Mouse (Mus musculus): ENCODE results near the gene Fndc3b. TPM values are rescaled to one million over a fixed set of nuclear protein-coding genes. Genes with fewer than 3 reads are reported as not detected.

The Fndc3b gene
- polyA plus RNA-seq, 1 experiment = 23.7 TPM

GRCm38 (mm10) chr3:27663221-27663620, 47.9 kb downstream of the Fndc3b start:
- H3K4me3 ChIP-seq (ENCODE audit: insufficient read depth, poor library complexity, severe bottlenecking) = no peak overlapping the region
- H3ac ChIP-seq (ENCODE audit: control insufficient read depth, insufficient read length, low read depth) = no peak overlapping the region
- peaks cover 6% of the 10 kb centered on the region for H3K36me3 ChIP-seq (ENCODE audit: control insufficient read depth, insufficient read depth)
- H3K79me3 ChIP-seq (ENCODE audit: low read depth) = peaks cover 95% of the 10 kb centered on the region
- TF ChIP-seq USF1 (IDR thresholded peaks at IDR 0.05; ENCODE audit: low read depth) = no peak
- TF ChIP-seq MAX (IDR thresholded peaks at IDR 0.05) = no peak
- no peak for TF ChIP-seq FOSL1 (IDR thresholded peaks at IDR 0.05; ENCODE audit: insufficient read depth, low read length, poor library complexity, severe bottlenecking)
- TF ChIP-seq CEBPB (IDR thresholded peaks at IDR 0.05; ENCODE audit: low read depth) = no peak
- no peak for TF ChIP-seq CTCF (IDR thresholded peaks at IDR 0.05; ENCODE audit: control insufficient read depth, insufficient read depth, insufficient read length)
- TF ChIP-seq MYOG (IDR thresholded peaks at IDR 0.05; ENCODE audit: control insufficient read depth, extremely low read depth, insufficient read length) = no peak
- TF ChIP-seq MYOD1 (IDR thresholded peaks at IDR 0.05; ENCODE audit: control insufficient read depth, insufficient read length, low read depth) = no peak
- no peaks in the 10 kb centered on the region for H3K27me3 ChIP-seq (ENCODE audit: control insufficient read depth, insufficient read depth, insufficient read length)
- H3K79me2 ChIP-seq (ENCODE audit: control insufficient read depth, insufficient read depth) = peaks cover 100% of the 10 kb centered on the region

- no peak overlapping the region for H3ac ChIP-seq (ENCODE audit: control insufficient read depth, insufficient read length, low read depth)
- peaks cover 12% of the 10 kb centered on the region for H3K36me3 ChIP-seq (ENCODE audit: control insufficient read depth, insufficient read depth)
- H3K79me2 ChIP-seq (ENCODE audit: control insufficient read depth, insufficient read depth) = peaks cover 99% of the 10 kb centered on the region
- no peaks in the 10 kb centered on the region for H3K27me3 ChIP-seq (ENCODE audit: control insufficient read depth, insufficient read depth, insufficient read length)
- H3K79me3 ChIP-seq (ENCODE audit: low read depth) = peaks cover 85% of the 10 kb centered on the region
- H3K4me3 ChIP-seq (ENCODE audit: insufficient read depth, poor library complexity, severe bottlenecking) = no peak overlapping the region
- no peak for TF ChIP-seq CEBPB (IDR thresholded peaks at IDR 0.05; ENCODE audit: low read depth)
- no peak for TF ChIP-seq MAX (IDR thresholded peaks at IDR 0.05)
- no peak for TF ChIP-seq CTCF (IDR thresholded peaks at IDR 0.05; ENCODE audit: control insufficient read depth, insufficient read depth, insufficient read length)
- TF ChIP-seq MYOG (IDR thresholded peaks at IDR 0.05; ENCODE audit: control insufficient read depth, extremely low read depth, insufficient read length) = no peak
- no peak for TF ChIP-seq MYOD1 (IDR thresholded peaks at IDR 0.05; ENCODE audit: control insufficient read depth, insufficient read length, low read depth)
- TF ChIP-seq FOSL1 (IDR thresholded peaks at IDR 0.05; ENCODE audit: insufficient read depth, low read length, poor library complexity, severe bottlenecking) = no peak
- no peak for TF ChIP-seq USF1 (IDR thresholded peaks at IDR 0.05; ENCODE audit: low read depth)
These were observed 52.8 kb downstream of the Fndc3b start for GRCm38 (mm10) chr3:27658198-27658763.

- H3K4me3 ChIP-seq (ENCODE audit: insufficient read depth, poor library complexity, severe bottlenecking) = no peak overlapping the region
- peaks cover 99% of the 10 kb centered on the region for H3K79me2 ChIP-seq (ENCODE audit: control insufficient read depth, insufficient read depth)
- peaks cover 80% of the 10 kb centered on the region for H3K79me3 ChIP-seq (ENCODE audit: low read depth)
- H3ac ChIP-seq (ENCODE audit: control insufficient read depth, insufficient read length, low read depth) = no peak overlapping the region
- no peak for TF ChIP-seq USF1 (IDR thresholded peaks at IDR 0.05; ENCODE audit: low read depth)
- TF ChIP-seq MYOD1 (IDR thresholded peaks at IDR 0.05; ENCODE audit: control insufficient read depth, insufficient read length, low read depth) = no peak
- peak; percentile 21 for TF ChIP-seq FOSL1 (IDR thresholded peaks at IDR 0.05; ENCODE audit: insufficient read depth, low read length, poor library complexity, severe bottlenecking)
- TF ChIP-seq CEBPB (IDR thresholded peaks at IDR 0.05; ENCODE audit: low read depth) = peak; percentile 73
- H3K36me3 ChIP-seq (ENCODE audit: control insufficient read depth, insufficient read depth) = peaks cover 13% of the 10 kb centered on the region
- no peaks in the 10 kb centered on the region for H3K27me3 ChIP-seq (ENCODE audit: control insufficient read depth, insufficient read depth, insufficient read length)
These were observed 54.2 kb downstream of the Fndc3b start for GRCm38 (mm10) chr3:27656764-27657390.

GRCm38 (mm10) chr3:27655673-27656072, 55.4 kb downstream of the Fndc3b start:
- no peak for TF ChIP-seq CTCF (IDR thresholded peaks at IDR 0.05; ENCODE audit: control insufficient read depth, insufficient read depth, insufficient read length)
- no peak for TF ChIP-seq MYOD1 (IDR thresholded peaks at IDR 0.05; ENCODE audit: control insufficient read depth, insufficient read length, low read depth)
- TF ChIP-seq USF1 (IDR thresholded peaks at IDR 0.05; ENCODE audit: low read depth) = no peak
- no peak for TF ChIP-seq FOSL1 (IDR thresholded peaks at IDR 0.05; ENCODE audit: insufficient read depth, low read length, poor library complexity, severe bottlenecking)
- no peak for TF ChIP-seq MYOG (IDR thresholded peaks at IDR 0.05; ENCODE audit: control insufficient read depth, extremely low read depth, insufficient read length)
- no peak for TF ChIP-seq CEBPB (IDR thresholded peaks at IDR 0.05; ENCODE audit: low read depth)
- TF ChIP-seq MAX (IDR thresholded peaks at IDR 0.05) = no peak
- H3ac ChIP-seq (ENCODE audit: control insufficient read depth, insufficient read length, low read depth) = no peak overlapping the region
- peaks cover 79% of the 10 kb centered on the region for H3K79me3 ChIP-seq (ENCODE audit: low read depth)
- no peak overlapping the region for H3K4me3 ChIP-seq (ENCODE audit: insufficient read depth, poor library complexity, severe bottlenecking)
- peaks cover 16% of the 10 kb centered on the region for H3K36me3 ChIP-seq (ENCODE audit: control insufficient read depth, insufficient read depth)
- peaks cover 99% of the 10 kb centered on the region for H3K79me2 ChIP-seq (ENCODE audit: control insufficient read depth, insufficient read depth)
- no peaks in the 10 kb centered on the region for H3K27me3 ChIP-seq (ENCODE audit: control insufficient read depth, insufficient read depth, insufficient read length)

- TF ChIP-seq CEBPB (IDR thresholded peaks at IDR 0.05; ENCODE audit: low read depth) = no peak
- TF ChIP-seq USF1 (IDR thresholded peaks at IDR 0.05; ENCODE audit: low read depth) = no peak
- no peak for TF ChIP-seq MYOG (IDR thresholded peaks at IDR 0.05; ENCODE audit: control insufficient read depth, extremely low read depth, insufficient read length)
- no peak for TF ChIP-seq MAX (IDR thresholded peaks at IDR 0.05)
- TF ChIP-seq FOSL1 (IDR thresholded peaks at IDR 0.05; ENCODE audit: insufficient read depth, low read length, poor library complexity, severe bottlenecking) = no peak
- Histone ChIP-seq H3K27me3 (ENCODE audit: control insufficient read depth, insufficient read depth, insufficient read length) (no peaks in the 10 kb centered on the region), H3K4me3 (ENCODE audit: insufficient read depth, poor library complexity, severe bottlenecking) (no peak overlapping the region), H3K79me2 (ENCODE audit: control insufficient read depth, insufficient read depth) (peaks cover 99% of the 10 kb centered on the region), H3ac (ENCODE audit: control insufficient read depth, insufficient read length, low read depth) (no peak overlapping the region), H3K79me3 (ENCODE audit: low read depth) (peaks cover 79% of the 10 kb centered on the region), H3K36me3 (ENCODE audit: control insufficient read depth, insufficient read depth) (peaks cover 22% of the 10 kb centered on the region)
These were observed 56.1 kb downstream of the Fndc3b start for GRCm38 (mm10) chr3:27655042-27655441.

All from C2C12 (cell line).